Mouse (Mus musculus): ENCODE measurements around the gene Gpr171. TPM values are rescaled to one million over a fixed set of nuclear protein-coding genes. Genes with fewer than 3 reads are reported as not detected.

The Gpr171 gene
- total and polyA plus RNA-seq, 3 experiments, result 12.6 to 59.4 (median 20.9) TPM

GRCm38 (mm10) chr3:59133189-59133588 is 31.6 kb upstream of the Gpr171 start:
- Histone ChIP-seq H3K4me2 (ENCODE audit: insufficient read depth, low read depth, poor library complexity, severe bottlenecking) (no peak overlapping the region), H3K36me3 (replicated peaks in 1 of 2; ENCODE audit: control insufficient read depth in 1 of 2, insufficient read depth in 1 of 2, low read length in 1 of 2) (peaks cover 0 to 4% of the 10 kb centered on the region in 2 experiments), H3K4me3 (replicated peaks in 1 of 3; ENCODE audit: low read depth in 2 of 3, low read length in 2 of 3, poor library complexity in 1 of 3) (no peak overlapping the region), H3K9ac (ENCODE audit: insufficient read depth, low read depth) (no peak overlapping the region), H3K79me2 (replicated peaks; ENCODE audit: control insufficient read depth, extremely low read depth, insufficient read depth, poor library complexity, severe bottlenecking) (no peaks in the 10 kb centered on the region), H3K27me3 (replicated peaks) (no peaks in the 10 kb centered on the region), H3K4me1 (ENCODE audit: control insufficient read depth in 1 of 2, insufficient read depth in 2 of 2) (peaks cover 8 to 24% of the 10 kb centered on the region in 2 experiments), H3K27ac (ENCODE audit: insufficient read depth, low read depth) (no peak overlapping the region), H3K9me3 (replicated peaks; ENCODE audit: low read length) (no peaks in the 10 kb centered on the region)
- dilution Hi-C loops (cut with MboI; ENCODE audit: extremely low pct_ligation_motif_present, extremely low pct_unique_long_range_greater_than_20kb, low sequenced_read_pairs) (no loop called here), in situ Hi-C loops (cut with MboI; ENCODE audit: low pct_ligation_motif_present, low pct_unique_long_range_greater_than_20kb, low sequenced_read_pairs) (no loop called here)
- no peak for DNase-seq (ENCODE audit: extremely low read depth)
- no peak for TF ChIP-seq USF2 (conservative IDR thresholded peaks at IDR 0.05; ENCODE audit: low read depth, low read length)
- TF ChIP-seq POLR2A (IDR thresholded peaks at IDR 0.05; ENCODE audit: low read depth, low read length), result no peak
- TF ChIP-seq MAFK (IDR thresholded peaks at IDR 0.05; ENCODE audit: insufficient replicate concordance, low read length), result no peak
- no peak for TF ChIP-seq JUN (IDR thresholded peaks at IDR 0.05; ENCODE audit: insufficient read depth, low read depth, low read length)
- no peak for TF ChIP-seq ZC3H11A (IDR thresholded peaks at IDR 0.05; ENCODE audit: low read depth, low read length)
- TF ChIP-seq CHD1 (IDR thresholded peaks at IDR 0.05; ENCODE audit: low read depth, low read length), result no peak
- no peak for TF ChIP-seq CTCF (conservative IDR thresholded peaks at IDR 0.05 in 1 of 2, IDR thresholded peaks at IDR 0.05 in 1 of 2; ENCODE audit: low read depth in 2 of 2, low read length in 2 of 2)
- TF ChIP-seq TCF12 (IDR thresholded peaks at IDR 0.05; ENCODE audit: low read depth, low read length), result no peak

- in situ Hi-C loops (cut with MboI; ENCODE audit: low pct_ligation_motif_present, low pct_unique_long_range_greater_than_20kb, low sequenced_read_pairs) (no loop called here), dilution Hi-C loops (cut with MboI; ENCODE audit: extremely low pct_ligation_motif_present, extremely low pct_unique_long_range_greater_than_20kb, low sequenced_read_pairs) (no loop called here)
- no peaks in the 10 kb centered on the region for H3K79me2 ChIP-seq (replicated peaks; ENCODE audit: control insufficient read depth, extremely low read depth, insufficient read depth, poor library complexity, severe bottlenecking)
- H3K9ac ChIP-seq (ENCODE audit: insufficient read depth, low read depth), result no peak overlapping the region
- no peaks in the 10 kb centered on the region for H3K27me3 ChIP-seq (replicated peaks)
- H3K4me2 ChIP-seq (ENCODE audit: insufficient read depth, low read depth, poor library complexity, severe bottlenecking), result no peak overlapping the region
- DNase-seq (ENCODE audit: extremely low read depth), result no peak
- H3K36me3 ChIP-seq (replicated peaks in 1 of 2; ENCODE audit: control insufficient read depth in 1 of 2, insufficient read depth in 1 of 2, low read length in 1 of 2), result peaks cover 0 to 4% of the 10 kb centered on the region in 2 experiments
- no peak overlapping the region for H3K27ac ChIP-seq (ENCODE audit: insufficient read depth, low read depth)
- H3K9me3 ChIP-seq (replicated peaks; ENCODE audit: low read length), result no peaks in the 10 kb centered on the region
- no peak overlapping the region for H3K4me3 ChIP-seq (replicated peaks in 1 of 3; ENCODE audit: low read depth in 2 of 3, low read length in 2 of 3, poor library complexity in 1 of 3)
- TF ChIP-seq EP300 (IDR thresholded peaks at IDR 0.05; ENCODE audit: low read length), result no peak
- TF ChIP-seq SIN3A (IDR thresholded peaks at IDR 0.05; ENCODE audit: low read length), result no peak
- no peak for TF ChIP-seq MAZ (IDR thresholded peaks at IDR 0.05; ENCODE audit: low read depth, low read length)
- no peak for TF ChIP-seq USF2 (conservative IDR thresholded peaks at IDR 0.05; ENCODE audit: low read depth, low read length)
- TF ChIP-seq NELFE (IDR thresholded peaks at IDR 0.05; ENCODE audit: low read depth, low read length), result no peak
- TF ChIP-seq KAT2A (IDR thresholded peaks at IDR 0.05; ENCODE audit: insufficient replicate concordance, low read length), result no peak
- no peak for TF ChIP-seq CHD1 (IDR thresholded peaks at IDR 0.05; ENCODE audit: low read depth, low read length)
- TF ChIP-seq RCOR1 (conservative IDR thresholded peaks at IDR 0.05; ENCODE audit: low read depth, low read length), result no peak
- TF ChIP-seq ZNF384 (IDR thresholded peaks at IDR 0.05; ENCODE audit: low read depth, low read length), result no peak
- no peak for TF ChIP-seq ZC3H11A (IDR thresholded peaks at IDR 0.05; ENCODE audit: low read depth, low read length)
- no peak for TF ChIP-seq GABPA (IDR thresholded peaks at IDR 0.05; ENCODE audit: insufficient replicate concordance, low read depth, low read length)
- no peak for TF ChIP-seq CTCF (conservative IDR thresholded peaks at IDR 0.05 in 1 of 2, IDR thresholded peaks at IDR 0.05 in 1 of 2; ENCODE audit: low read depth in 2 of 2, low read length in 2 of 2)
- no peak for TF ChIP-seq MEF2A (IDR thresholded peaks at IDR 0.05; ENCODE audit: borderline replicate concordance, low read depth, low read length)
- H3K4me1 ChIP-seq (ENCODE audit: control insufficient read depth in 1 of 2, insufficient read depth in 2 of 2), result peaks cover 8 to 24% of the 10 kb centered on the region in 2 experiments
Observed at GRCm38 (mm10) chr3:59131966-59132365, 30.3 kb upstream of the Gpr171 start.
